Mouse (Mus musculus): ENCODE data around the gene Rbpms2.

The Rbpms2 gene

DNA sequence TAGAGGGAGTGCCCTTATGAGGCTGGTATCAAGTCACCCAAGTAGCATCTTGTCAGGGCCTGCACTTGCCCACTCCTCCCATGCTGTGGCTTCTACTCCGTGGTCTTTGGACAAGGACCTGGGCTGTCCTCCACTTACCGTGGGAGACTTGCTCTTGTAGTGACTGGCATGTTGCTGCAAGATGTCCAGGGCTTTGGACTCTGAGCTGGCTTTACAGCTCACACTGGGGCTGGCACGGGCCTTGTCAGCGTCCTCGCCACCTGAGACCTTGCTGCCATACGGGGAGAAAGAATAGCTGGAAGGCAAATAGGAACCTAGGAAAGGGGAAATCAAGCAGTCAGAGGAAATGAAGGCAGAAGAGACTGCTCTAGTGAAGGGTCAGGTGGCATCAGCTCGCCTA lies 67.9 kb downstream of the Rbpms2 start:
- DNase-seq (ENCODE audit: low spot score), result no peak

DNA sequence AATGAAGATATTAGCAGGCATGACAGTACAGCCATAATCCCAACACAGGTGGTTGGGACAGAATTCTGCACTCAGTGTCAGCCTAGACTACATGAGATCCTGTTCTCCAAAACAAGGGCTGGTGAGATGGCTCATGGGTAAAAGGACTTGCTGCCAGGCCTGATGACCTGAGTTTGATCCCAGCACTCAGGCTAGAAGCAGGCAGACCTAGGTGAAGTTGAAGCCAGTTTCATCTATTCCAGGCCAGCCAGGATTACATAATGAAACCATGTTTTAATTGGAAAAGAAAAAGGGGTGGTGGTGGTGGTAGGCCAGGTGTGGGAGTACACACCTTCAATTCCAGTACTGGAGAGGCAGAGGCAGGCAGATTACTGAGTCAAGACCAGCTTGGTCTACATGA lies 68.5 kb downstream of the Rbpms2 start:
- no peak for DNase-seq (ENCODE audit: low spot score)

DNA sequence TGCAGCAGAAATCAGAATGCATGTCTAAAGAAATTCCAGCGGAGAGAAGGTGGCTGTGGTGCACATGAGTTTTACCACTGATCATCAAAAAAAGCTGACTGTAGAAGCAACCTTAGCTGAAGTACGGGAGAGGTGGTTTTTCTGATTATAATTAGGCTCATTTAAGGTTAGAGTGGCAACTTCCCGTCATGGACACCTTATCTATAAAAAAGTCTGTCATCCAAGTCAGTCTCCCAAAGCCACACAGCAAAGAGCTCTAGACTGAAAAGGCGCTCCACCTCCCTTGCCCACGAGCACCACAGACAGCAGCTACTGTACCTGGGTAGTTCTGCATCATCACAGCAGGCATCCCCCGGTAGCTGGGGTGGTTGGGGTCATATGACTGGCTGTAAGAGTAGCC lies 71.1 kb downstream of the Rbpms2 start:
- no peak for DNase-seq (ENCODE audit: low spot score)

DNA sequence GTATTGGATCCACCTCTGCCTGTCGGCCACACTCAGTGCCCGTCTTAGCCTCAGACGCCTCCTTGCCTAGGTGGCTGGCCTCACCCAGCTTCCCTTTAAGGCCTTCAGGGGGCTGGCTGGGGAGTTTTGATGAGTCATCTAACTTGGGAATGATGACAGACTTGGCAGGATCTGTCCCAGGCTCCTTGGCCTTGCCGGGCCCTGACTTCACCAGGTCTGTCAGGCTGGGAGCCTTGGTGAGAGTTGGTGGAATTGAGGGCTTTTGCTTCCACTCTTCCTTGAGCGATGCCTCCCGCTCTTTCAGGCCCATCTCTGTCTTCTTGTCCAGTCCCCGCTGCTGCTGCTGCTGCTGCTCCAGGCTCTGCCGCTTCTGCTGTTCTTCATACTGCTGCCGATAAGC lies 72.8 kb downstream of the Rbpms2 start:
- no peak for DNase-seq (ENCODE audit: low spot score)

DNA sequence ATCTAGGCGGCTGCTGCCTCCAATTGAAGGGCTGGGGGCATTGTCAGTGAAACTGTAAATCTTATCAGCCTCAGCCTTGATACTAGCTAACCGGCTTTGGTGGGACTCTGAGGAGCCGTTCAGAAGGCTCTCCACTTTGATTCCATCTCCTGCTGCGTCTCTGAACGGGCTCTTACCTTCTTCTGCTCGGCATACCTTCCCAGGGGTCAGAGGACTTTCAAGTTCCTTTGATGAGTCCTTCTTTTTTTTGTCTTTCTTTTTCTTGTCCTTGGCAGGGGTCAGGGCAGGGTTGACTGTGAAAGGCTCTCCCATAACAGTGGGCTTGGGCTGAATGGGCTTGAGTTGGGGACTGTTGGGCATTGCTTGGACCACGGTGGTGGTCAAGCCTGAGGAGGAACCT lies 73.8 kb downstream of the Rbpms2 start:
- DNase-seq (ENCODE audit: low spot score), result no peak

DNA sequence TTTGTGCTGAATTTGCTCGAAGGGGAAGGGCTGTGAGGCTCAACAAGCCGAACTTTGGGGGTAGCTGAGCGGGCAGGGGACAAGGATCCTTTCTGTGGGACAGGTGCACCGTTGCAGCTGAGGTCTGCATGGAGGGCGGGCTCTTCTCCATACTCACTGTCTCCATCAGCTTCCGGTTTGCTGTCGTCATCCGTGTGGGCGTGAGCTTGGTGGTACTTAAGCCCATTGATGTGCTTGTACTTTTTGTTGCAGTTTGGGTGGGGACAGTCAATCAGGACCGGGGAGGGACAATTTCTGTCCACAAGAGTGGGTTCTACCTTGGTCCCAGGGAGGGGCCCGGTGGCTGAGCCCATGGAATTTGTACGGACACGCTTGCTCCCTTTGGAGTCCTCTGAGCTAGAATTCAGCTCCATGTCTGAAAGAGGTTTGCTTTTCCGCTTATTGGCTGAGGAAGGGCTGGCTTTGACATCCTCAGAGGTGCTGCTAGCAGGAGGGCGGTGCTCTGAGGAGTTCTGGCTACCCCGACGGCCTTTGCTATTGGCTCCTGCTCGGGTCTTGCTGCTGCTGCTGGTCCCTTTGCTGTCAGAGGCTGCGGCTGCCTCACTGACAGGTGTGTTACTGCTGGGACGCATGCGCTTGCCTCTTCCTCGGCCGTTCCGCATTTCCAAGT lies 74.6 kb downstream of the Rbpms2 start:
- DNase-seq (ENCODE audit: low spot score), result no peak

Measured in urinary bladder, postnatal 25 days (tissue).